Mouse (Mus musculus): ENCODE measurements around the gene Uba5. TPM values are rescaled to one million over a fixed set of nuclear protein-coding genes. Genes with fewer than 3 reads are reported as not detected.
A peak's percentile ranks its signal among the peaks of the same experiment; 100 is the strongest.

Uba5 gene
- polyA plus RNA-seq, 1 experiment from 2014 or later = 62.6 TPM

- no peak for ATAC-seq (ENCODE audit: low FRiP score)
- Histone ChIP-seq H3K4me2 (no peak overlapping the region), H3K4me3 (replicated peaks) (no peak overlapping the region), H3K9ac (no peak overlapping the region), H3K27ac (no peak overlapping the region), H3K9me3 (no peaks in the 10 kb centered on the region), H3K27me3 (no peaks in the 10 kb centered on the region), H3K4me1 (no peaks in the 10 kb centered on the region), H3K36me3 (replicated peaks) (no peaks in the 10 kb centered on the region)
- WGBS = 95% methylated on average over 5 of the region's 5 CpGs
Measured at GRCm38 (mm10) chr9:104092945-104093344, 30.0 kb upstream of the Uba5 start.

- 62% methylated on average over 8 of the region's 8 CpGs for whole genome bisulfite sequencing
- Histone ChIP-seq H3K27me3 (no peaks in the 10 kb centered on the region), H3K4me3 (replicated peaks) (no peak overlapping the region), H3K4me1 (no peaks in the 10 kb centered on the region), H3K4me2 (no peak overlapping the region), H3K36me3 (replicated peaks) (no peaks in the 10 kb centered on the region), H3K27ac (no peak overlapping the region), H3K9me3 (no peaks in the 10 kb centered on the region), H3K9ac (no peak overlapping the region)
- no peak for ATAC-seq (ENCODE audit: low FRiP score)
Measured at GRCm38 (mm10) chr9:104088555-104088954, 25.6 kb upstream of the Uba5 start.

DNA sequence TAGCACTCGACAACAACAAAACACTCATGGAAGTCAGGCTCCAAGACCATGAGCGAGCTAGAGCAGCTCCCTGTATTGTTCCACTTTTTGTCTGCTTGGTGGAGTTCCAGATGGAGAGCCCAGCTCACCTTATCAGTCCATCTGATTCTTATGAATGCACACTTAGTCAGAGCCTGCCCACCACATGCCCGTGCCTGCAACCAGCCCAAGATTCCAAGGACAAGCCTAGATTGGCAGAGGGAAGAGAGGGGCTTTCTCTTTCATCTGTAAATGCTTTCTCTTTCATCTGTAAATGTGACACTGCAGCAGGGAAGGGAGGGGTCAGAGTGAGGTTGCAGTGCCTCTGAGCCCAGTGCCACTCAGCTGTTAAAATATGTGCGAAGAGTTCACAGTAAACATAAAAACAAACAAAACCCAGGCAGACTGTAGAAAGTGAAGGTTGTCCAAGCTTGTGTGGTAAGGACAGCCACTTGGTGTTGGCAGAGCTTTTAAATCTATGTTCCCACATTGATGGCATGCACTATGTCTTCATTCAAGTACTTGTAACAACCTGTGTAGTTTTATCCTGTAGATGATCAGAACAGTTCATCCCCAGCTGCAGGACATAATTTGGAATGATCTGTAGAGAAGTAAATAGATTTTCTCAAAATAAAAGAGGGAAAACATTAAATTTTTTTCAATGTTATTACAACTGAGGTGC lies 22.9 kb upstream of the Uba5 start:
- H3K9me3 ChIP-seq = no peaks in the 10 kb centered on the region
- no peak overlapping the region for H3K27ac ChIP-seq
- 78% methylated on average over 4 of the region's 4 CpGs for WGBS
- no peaks in the 10 kb centered on the region for H3K27me3 ChIP-seq
- no peak for ATAC-seq (ENCODE audit: low FRiP score)
- no peaks in the 10 kb centered on the region for H3K36me3 ChIP-seq (replicated peaks)
- H3K9ac ChIP-seq = no peak overlapping the region
- no peaks in the 10 kb centered on the region for H3K4me1 ChIP-seq
- no peak overlapping the region for H3K4me3 ChIP-seq (replicated peaks)
- no peak overlapping the region for H3K4me2 ChIP-seq

GRCm38 (mm10) chr9:104080038-104080437 lies 17.1 kb upstream of the Uba5 start:
- no peak overlapping the region for H3K27ac ChIP-seq
- no peak overlapping the region for H3K9ac ChIP-seq
- ATAC-seq (ENCODE audit: low FRiP score) = no peak
- no peaks in the 10 kb centered on the region for H3K27me3 ChIP-seq
- H3K4me1 ChIP-seq = no peaks in the 10 kb centered on the region
- no peak overlapping the region for H3K4me3 ChIP-seq (replicated peaks)
- WGBS = 86% methylated on average over 3 of the region's 3 CpGs
- H3K9me3 ChIP-seq = no peaks in the 10 kb centered on the region
- no peak overlapping the region for H3K4me2 ChIP-seq
- H3K36me3 ChIP-seq (replicated peaks) = 0 out of 2 replicates have a peak, but pooled peaks cover 2% of the 10 kb centered on the region

DNA sequence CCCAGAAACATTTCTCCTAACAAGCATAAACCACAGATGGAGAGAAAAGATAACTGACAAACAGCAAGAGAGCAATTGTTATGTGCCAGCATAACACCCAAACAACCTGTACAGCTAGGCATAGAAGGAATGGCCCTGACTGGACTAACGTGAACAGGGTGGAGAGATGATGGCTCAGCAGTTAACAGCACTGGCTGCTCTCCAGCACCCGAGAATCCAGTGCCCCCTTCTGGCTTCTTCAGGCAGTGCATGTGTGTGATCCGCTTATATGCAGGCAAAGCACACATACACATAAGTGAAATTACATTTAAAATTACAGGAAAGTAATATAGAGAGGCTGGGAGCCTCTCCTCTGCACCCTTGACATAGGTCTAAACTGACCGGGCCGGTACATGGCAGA lies 16.4 kb upstream of the Uba5 start:
- H3K9ac ChIP-seq = no peak overlapping the region
- H3K27ac ChIP-seq = no peak overlapping the region
- H3K9me3 ChIP-seq = no peaks in the 10 kb centered on the region
- no peaks in the 10 kb centered on the region for H3K4me1 ChIP-seq
- no peak overlapping the region for H3K4me2 ChIP-seq
- H3K36me3 ChIP-seq (replicated peaks) = 0 out of 2 replicates have a peak, but pooled peaks cover 2% of the 10 kb centered on the region
- no peak for ATAC-seq (ENCODE audit: low FRiP score)
- WGBS = 49% methylated on average over 5 of the region's 5 CpGs
- no peak overlapping the region for H3K4me3 ChIP-seq (replicated peaks)
- no peaks in the 10 kb centered on the region for H3K27me3 ChIP-seq

DNA sequence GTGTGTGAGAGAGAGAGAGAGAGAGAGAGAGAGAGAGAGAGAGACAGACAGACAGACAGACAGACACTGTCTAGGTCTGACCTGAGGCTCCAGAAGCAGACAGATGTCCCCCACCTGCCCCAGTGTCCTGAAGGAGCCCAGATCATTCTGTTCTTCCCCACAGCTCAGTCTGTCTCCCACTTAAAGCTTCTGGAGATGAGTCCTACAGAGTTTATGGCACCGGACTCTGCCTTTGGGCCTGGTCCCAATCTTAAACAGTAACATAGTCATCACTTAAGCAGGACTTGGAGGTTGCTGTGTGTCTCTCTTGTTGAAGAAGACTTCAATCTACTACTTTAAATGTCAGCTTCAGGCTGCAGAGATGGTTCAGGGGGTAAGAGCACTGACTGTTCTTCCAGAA lies 15.8 kb upstream of the Uba5 start:
- no peak for ATAC-seq (ENCODE audit: low FRiP score)
- H3K36me3 ChIP-seq (replicated peaks) = 0 out of 2 replicates have a peak, but pooled peaks cover 2% of the 10 kb centered on the region
- no peaks in the 10 kb centered on the region for H3K9me3 ChIP-seq
- H3K4me1 ChIP-seq = no peaks in the 10 kb centered on the region
- no peak overlapping the region for H3K4me2 ChIP-seq
- H3K4me3 ChIP-seq (replicated peaks) = no peak overlapping the region
- H3K27ac ChIP-seq = no peak overlapping the region
- H3K9ac ChIP-seq = no peak overlapping the region
- H3K27me3 ChIP-seq = no peaks in the 10 kb centered on the region
- WGBS = 96% methylated on average over 1 of the region's 1 CpGs

DNA sequence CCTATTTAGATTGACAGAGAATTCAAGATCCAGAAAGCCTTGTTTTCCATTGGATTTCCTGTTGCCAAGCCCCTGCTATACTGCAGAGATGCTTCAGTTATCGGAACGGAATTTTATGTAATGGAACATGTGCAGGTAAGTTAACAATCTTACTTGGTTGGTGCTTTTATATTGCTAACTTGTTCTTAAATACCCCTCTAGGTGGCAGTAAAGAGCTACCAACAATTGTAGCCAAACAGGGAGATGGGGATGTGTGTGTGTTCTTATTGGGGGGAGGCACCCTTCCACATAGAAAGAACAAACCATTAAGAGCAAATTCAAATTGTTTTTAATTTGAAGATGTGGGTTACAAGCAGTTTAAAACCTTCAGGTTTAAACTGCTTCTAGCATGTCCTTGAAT lies 12.9 kb upstream of the Uba5 start:
- Histone ChIP-seq H3K4me2 (no peak overlapping the region), H3K4me1 (no peaks in the 10 kb centered on the region), H3K36me3 (replicated peaks) (0 out of 2 replicates have a peak, but pooled peaks cover 2% of the 10 kb centered on the region), H3K27me3 (no peaks in the 10 kb centered on the region), H3K9ac (no peak overlapping the region), H3K9me3 (no peaks in the 10 kb centered on the region), H3K4me3 (replicated peaks) (no peak overlapping the region), H3K27ac (no peak overlapping the region)
- 70% methylated on average over 2 of the region's 2 CpGs for WGBS
- no peak for ATAC-seq (ENCODE audit: low FRiP score)

DNA sequence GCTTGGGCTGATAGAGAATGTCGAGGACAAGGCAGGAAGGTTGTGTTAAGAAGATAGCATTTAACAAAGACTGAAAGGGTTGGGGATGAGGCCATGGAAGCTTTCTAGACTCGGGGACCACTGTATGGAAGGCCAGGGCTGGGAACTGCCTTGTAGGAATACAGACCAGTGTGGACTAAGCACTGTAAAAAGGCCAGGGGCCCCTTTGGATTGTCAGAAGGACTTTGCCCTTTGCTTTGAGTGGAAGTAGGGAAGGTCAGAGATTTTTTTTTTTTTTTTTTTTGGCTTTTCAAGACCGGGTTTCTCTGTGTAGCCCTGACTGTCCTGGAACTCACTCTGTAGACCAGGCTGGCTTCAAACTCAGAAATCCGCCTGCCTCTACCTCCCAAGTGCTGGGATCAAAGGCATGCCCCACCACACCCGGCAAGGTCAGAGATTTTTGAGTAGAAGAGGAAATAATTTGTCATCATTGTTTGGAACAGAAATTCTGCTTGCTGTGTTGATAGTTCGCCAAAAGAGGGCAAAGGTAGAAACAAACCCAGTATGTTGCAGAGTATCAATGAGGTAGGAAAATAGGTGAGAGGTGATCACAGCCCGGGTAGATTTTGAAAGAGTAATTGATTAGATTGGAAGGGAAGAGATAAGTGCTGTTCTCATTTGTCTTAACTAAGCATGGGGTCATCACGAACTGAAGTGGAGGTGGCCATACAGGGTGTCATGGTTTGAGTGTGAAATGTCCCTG lies 8.1 kb upstream of the Uba5 start:
- H3K4me2 ChIP-seq = no peak overlapping the region
- 77% methylated on average over 8 of the region's 8 CpGs for WGBS
- no peaks in the 10 kb centered on the region for H3K9me3 ChIP-seq
- no peak for ATAC-seq (ENCODE audit: low FRiP score)
- no peaks in the 10 kb centered on the region for H3K36me3 ChIP-seq (replicated peaks)
- no peak overlapping the region for H3K4me3 ChIP-seq (replicated peaks)
- H3K4me1 ChIP-seq = no peaks in the 10 kb centered on the region
- H3K9ac ChIP-seq = no peak overlapping the region
- no peak overlapping the region for H3K27ac ChIP-seq
- H3K27me3 ChIP-seq = no peaks in the 10 kb centered on the region

DNA sequence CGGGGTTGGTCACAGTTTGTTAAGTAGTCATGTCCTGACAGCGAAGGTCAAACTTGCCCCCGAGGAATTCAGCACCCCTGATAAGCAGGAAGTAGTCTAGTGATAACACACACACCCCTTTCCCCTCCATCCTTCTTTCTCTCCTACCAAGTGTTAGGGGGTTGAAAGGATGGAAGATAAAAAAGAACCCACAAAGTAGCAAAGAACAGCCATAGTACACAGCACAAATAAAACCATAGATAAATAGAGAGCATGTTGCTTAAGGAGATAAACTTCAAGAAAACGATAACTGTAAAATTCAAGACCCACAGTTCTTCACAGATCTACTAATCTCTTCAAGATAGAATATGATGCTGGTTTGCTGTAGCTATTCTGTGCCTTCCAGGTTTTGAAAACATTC lies 7.3 kb upstream of the Uba5 start:
- no peak overlapping the region for H3K27ac ChIP-seq
- no peak overlapping the region for H3K9ac ChIP-seq
- H3K4me2 ChIP-seq = no peak overlapping the region
- no peaks in the 10 kb centered on the region for H3K27me3 ChIP-seq
- no peaks in the 10 kb centered on the region for H3K9me3 ChIP-seq
- WGBS = 85% methylated on average over 4 of the region's 4 CpGs
- H3K4me3 ChIP-seq (replicated peaks) = no peak overlapping the region
- no peaks in the 10 kb centered on the region for H3K4me1 ChIP-seq
- H3K36me3 ChIP-seq (replicated peaks) = no peaks in the 10 kb centered on the region
- no peak for ATAC-seq (ENCODE audit: low FRiP score)

GRCm38 (mm10) chr9:104064571-104064970 lies 1.6 kb upstream of the Uba5 start:
- H3K9me3 ChIP-seq = no peaks in the 10 kb centered on the region
- H3K27me3 ChIP-seq = no peaks in the 10 kb centered on the region
- peaks cover 14% of the 10 kb centered on the region for H3K36me3 ChIP-seq (replicated peaks)
- peaks cover 26% of the 10 kb centered on the region for H3K4me1 ChIP-seq
- ATAC-seq (ENCODE audit: low FRiP score) = no peak
- H3K27ac ChIP-seq = no peak overlapping the region
- 26% methylated on average over 1 of the region's 1 CpGs for WGBS
- H3K4me2 ChIP-seq = no peak overlapping the region
- H3K4me3 ChIP-seq (replicated peaks) = no peak overlapping the region
- H3K9ac ChIP-seq = no peak overlapping the region

DNA sequence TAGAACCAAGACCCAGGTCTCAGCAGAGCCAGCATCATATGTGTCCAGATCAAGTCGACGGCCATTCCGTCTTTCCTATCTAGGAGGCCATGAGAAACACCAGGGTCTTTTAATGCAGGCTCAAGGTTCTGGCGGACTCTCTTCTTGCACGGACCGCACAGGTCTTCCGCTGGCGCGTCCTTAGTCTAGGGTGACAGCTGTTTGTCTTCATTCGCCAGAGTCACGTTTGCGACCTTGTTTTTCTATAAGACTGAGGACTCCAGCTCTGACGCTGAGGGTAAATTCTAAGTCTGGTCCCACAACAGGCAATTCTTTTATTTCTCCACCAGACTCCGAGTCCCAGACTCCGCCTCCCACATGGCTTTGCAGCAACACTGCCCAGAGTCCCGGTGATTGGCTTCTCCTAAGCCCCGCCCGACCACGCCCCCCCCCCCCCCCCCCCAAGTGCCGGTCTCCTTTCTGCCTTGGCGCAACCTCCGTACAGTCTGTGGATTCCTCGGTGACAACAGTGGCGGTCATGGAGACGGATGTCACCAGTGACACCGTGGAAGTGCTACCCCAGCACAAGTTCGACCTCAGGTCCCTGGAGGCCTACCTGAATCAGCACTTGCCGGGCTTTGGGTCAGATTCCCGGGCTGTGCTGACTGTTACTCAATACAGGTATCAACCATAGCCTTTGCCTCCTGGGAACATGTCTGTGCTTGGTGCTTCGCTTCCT lies 469 bp upstream of the Uba5 start, which contains the start of gene Acad11:
Acad11 (plus strand) TSS at position 134 of the 718 bp plus-strand sequence.
- peaks cover 16% of the 10 kb centered on the region for H3K36me3 ChIP-seq (replicated peaks)
- H3K4me1 ChIP-seq = peaks cover 26% of the 10 kb centered on the region
- WGBS = under 1% methylated on average over 24 of the region's 30 CpGs
- H3K4me3 ChIP-seq (replicated peaks) = peak within 1 kb of the TSS; percentile 87
- peak within 1 kb of the TSS; percentile 81 for H3K9ac ChIP-seq
- peak within 1 kb of the TSS; percentile 93 for H3K4me2 ChIP-seq
- H3K27me3 ChIP-seq = no peaks in the 10 kb centered on the region
- H3K27ac ChIP-seq = peak within 1 kb of the TSS; percentile 48; the same call in 1 of the 2 replicates
- ATAC-seq (ENCODE audit: low FRiP score) = peak; percentile 97
- H3K9me3 ChIP-seq = no peaks in the 10 kb centered on the region

GRCm38 (mm10) chr9:104051028-104051427 lies 11.9 kb downstream of the Uba5 start:
- WGBS = 91% methylated on average over 6 of the region's 6 CpGs
- Histone ChIP-seq H3K9ac (no peak overlapping the region), H3K36me3 (replicated peaks) (peaks cover 91% of the 10 kb centered on the region), H3K27me3 (no peaks in the 10 kb centered on the region), H3K4me3 (replicated peaks) (no peak overlapping the region), H3K4me2 (no peak overlapping the region), H3K9me3 (no peaks in the 10 kb centered on the region), H3K4me1 (no peaks in the 10 kb centered on the region), H3K27ac (no peak overlapping the region)
- no peak for ATAC-seq (ENCODE audit: low FRiP score)
